Mouse (Mus musculus): ENCODE measurements at regions not wholly inside any gene's neighbourhood (a gene's known extent, or its start where the extent isn't known, plus 50 kb on each side); places are given as distances from the start of the nearest gene placed in this dataset. TPM values are rescaled to one million over a fixed set of nuclear protein-coding genes. Genes with fewer than 3 reads are reported as not detected.

- ATAC-seq (ENCODE audit: insufficient read depth, low FRiP score, low TSS enrichment) (no peak), DNase-seq (ENCODE audit: low spot score) (no peak)
- H3K27ac ChIP-seq (ENCODE audit: low read depth, low read length): no peak overlapping the region
- no peak overlapping the region for H3K9ac ChIP-seq (ENCODE audit: low read length)
- H3K4me3 ChIP-seq (ENCODE audit: low read depth, low read length): no peak overlapping the region
- H3K4me2 ChIP-seq (ENCODE audit: low read depth): no peak overlapping the region
- WGBS: 83% methylated on average over 3 of the region's 3 CpGs
- H3K9me3 ChIP-seq (ENCODE audit: control insufficient read depth, low read length): no peaks in the 10 kb centered on the region
- H3K4me1 ChIP-seq (ENCODE audit: control insufficient read depth, insufficient read depth, low read length): no peaks in the 10 kb centered on the region
- H3K36me3 ChIP-seq (ENCODE audit: control insufficient read depth, insufficient read depth, low read length): no peaks in the 10 kb centered on the region
- no peaks in the 10 kb centered on the region for H3K27me3 ChIP-seq (ENCODE audit: control insufficient read depth, insufficient read depth, low read length)
Observed at GRCm38 (mm10) chr16:92890713-92891112, 64.8 kb upstream of the Runx1 start.

- Histone ChIP-seq H3K4me1 (ENCODE audit: control insufficient read depth, insufficient read depth, low read length) (no peaks in the 10 kb centered on the region), H3K9ac (ENCODE audit: low read length) (no peak overlapping the region), H3K4me3 (ENCODE audit: low read depth, low read length) (no peak overlapping the region), H3K27ac (ENCODE audit: low read depth, low read length) (no peak overlapping the region), H3K4me2 (ENCODE audit: low read depth) (no peak overlapping the region), H3K36me3 (ENCODE audit: control insufficient read depth, insufficient read depth, low read length) (no peaks in the 10 kb centered on the region), H3K27me3 (ENCODE audit: control insufficient read depth, insufficient read depth, low read length) (no peaks in the 10 kb centered on the region), H3K9me3 (ENCODE audit: control insufficient read depth, low read length) (no peaks in the 10 kb centered on the region)
- ATAC-seq (ENCODE audit: insufficient read depth, low FRiP score, low TSS enrichment) (no peak), DNase-seq (ENCODE audit: low spot score) (no peak)
- WGBS: 82% methylated on average over 10 of the region's 10 CpGs
Observed at GRCm38 (mm10) chr16:92889537-92889936, 63.6 kb upstream of the Runx1 start.

- no peak for DNase-seq (ENCODE audit: low spot score)
- no peaks in the 10 kb centered on the region for H3K9me3 ChIP-seq (ENCODE audit: control insufficient read depth, low read length)
- no peak for ATAC-seq (ENCODE audit: insufficient read depth, low FRiP score, low TSS enrichment)
- no peak overlapping the region for H3K27ac ChIP-seq (ENCODE audit: low read depth, low read length)
- H3K4me3 ChIP-seq (ENCODE audit: low read depth, low read length): no peak overlapping the region
- no peaks in the 10 kb centered on the region for H3K36me3 ChIP-seq (ENCODE audit: control insufficient read depth, insufficient read depth, low read length)
- no peaks in the 10 kb centered on the region for H3K4me1 ChIP-seq (ENCODE audit: control insufficient read depth, insufficient read depth, low read length)
- 97% methylated on average over 3 of the region's 3 CpGs for WGBS
- no peak overlapping the region for H3K4me2 ChIP-seq (ENCODE audit: low read depth)
- H3K27me3 ChIP-seq (ENCODE audit: control insufficient read depth, insufficient read depth, low read length): no peaks in the 10 kb centered on the region
- no peak overlapping the region for H3K9ac ChIP-seq (ENCODE audit: low read length)
Observed at GRCm38 (mm10) chr16:92886226-92886625, 60.3 kb upstream of the Runx1 start.

- no peak for ATAC-seq (ENCODE audit: insufficient read depth, low FRiP score, low TSS enrichment)
- Histone ChIP-seq H3K27ac (ENCODE audit: low read depth, low read length) (no peak overlapping the region), H3K4me1 (ENCODE audit: control insufficient read depth, insufficient read depth, low read length) (no peaks in the 10 kb centered on the region), H3K9me3 (ENCODE audit: control insufficient read depth, low read length) (no peaks in the 10 kb centered on the region), H3K36me3 (ENCODE audit: control insufficient read depth, insufficient read depth, low read length) (no peaks in the 10 kb centered on the region), H3K9ac (ENCODE audit: low read length) (no peak overlapping the region), H3K4me2 (ENCODE audit: low read depth) (no peak overlapping the region), H3K4me3 (ENCODE audit: low read depth, low read length) (no peak overlapping the region), H3K27me3 (ENCODE audit: control insufficient read depth, insufficient read depth, low read length) (no peaks in the 10 kb centered on the region)
- DNase-seq (ENCODE audit: low spot score): peak; percentile 18
- WGBS: 48% methylated on average over 12 of the region's 12 CpGs
Observed at GRCm38 (mm10) chr16:92883821-92884272, 57.9 kb upstream of the Runx1 start.

GRCm38 (mm10) chr16:92880356-92881043 lies 54.6 kb upstream of the Runx1 start:
- Histone ChIP-seq H3K36me3 (ENCODE audit: control insufficient read depth, insufficient read depth, low read length) (no peaks in the 10 kb centered on the region), H3K4me2 (ENCODE audit: low read depth) (no peak overlapping the region), H3K27me3 (ENCODE audit: control insufficient read depth, insufficient read depth, low read length) (no peaks in the 10 kb centered on the region), H3K4me3 (ENCODE audit: low read depth, low read length) (no peak overlapping the region), H3K27ac (ENCODE audit: low read depth, low read length) (no peak overlapping the region), H3K9me3 (ENCODE audit: control insufficient read depth, low read length) (no peaks in the 10 kb centered on the region), H3K9ac (ENCODE audit: low read length) (no peak overlapping the region), H3K4me1 (ENCODE audit: control insufficient read depth, insufficient read depth, low read length) (no peaks in the 10 kb centered on the region)
- WGBS: 84% methylated on average over 3 of the region's 3 CpGs
- DNase-seq (ENCODE audit: low spot score): no peak
- no peak for ATAC-seq (ENCODE audit: insufficient read depth, low FRiP score, low TSS enrichment)

- Histone ChIP-seq H3K9me3 (ENCODE audit: control insufficient read depth, low read length) (no peaks in the 10 kb centered on the region), H3K4me3 (ENCODE audit: low read depth, low read length) (no peak overlapping the region), H3K4me1 (ENCODE audit: control insufficient read depth, insufficient read depth, low read length) (no peaks in the 10 kb centered on the region), H3K27ac (ENCODE audit: low read depth, low read length) (no peak overlapping the region), H3K27me3 (ENCODE audit: control insufficient read depth, insufficient read depth, low read length) (no peaks in the 10 kb centered on the region), H3K4me2 (ENCODE audit: low read depth) (no peak overlapping the region), H3K9ac (ENCODE audit: low read length) (no peak overlapping the region), H3K36me3 (ENCODE audit: control insufficient read depth, insufficient read depth, low read length) (no peaks in the 10 kb centered on the region)
- ATAC-seq (ENCODE audit: insufficient read depth, low FRiP score, low TSS enrichment) (no peak), DNase-seq (ENCODE audit: low spot score) (no peak)
- WGBS: 79% methylated on average over 10 of the region's 10 CpGs
Observed at GRCm38 (mm10) chr16:92878081-92878480, 52.1 kb upstream of the Runx1 start.

MicroRNAs encoded in the stretch of these regions (microRNA counts, 519-probe panel; counts per million panel counts)
- 171 counts per million, percentile 57 among the panel's probes with 10 or more counts for microRNA mmu-miR-802

Small RNAs in the stretch of these regions (microRNA-seq; reads per million reads assigned to microRNA genes)
- gene Gm28003: not detected
- gene Mir802: not detected
